Mouse (Mus musculus) heart, embryonic 11.5 days (tissue): ENCODE results near the gene Pomt1. TPM values are rescaled to one million over a fixed set of nuclear protein-coding genes. Genes with fewer than 3 reads are reported as not detected.
A peak's percentile ranks its signal among the peaks of the same experiment; 100 is the strongest.
"Not testable (repeated sequence)": the region's sequence is repeated elsewhere in the genome, so short reads cannot be mapped to it uniquely, and the experiment has no call there.

Experiments
- ATAC-seq: fragments of 200-750 bp; cut with Nextera tagmentation; replicated peaks from 2 replicates; pipeline ENCODE4 v1.8.0; 2017; ENCODE audit warnings: moderate library complexity; ENCODE audit not compliant: insufficient number of reproducible peaks, low FRiP score, low TSS enrichment
- H3K27ac ChIP-seq: fragments of 300-500 bp; sonication (generic); 2 replicates; pipeline ENCODE4 v1.5.1; 2014; ENCODE audit warnings: mild to moderate bottlenecking, low read depth, low read length
- H3K27me3 ChIP-seq: fragments of 300-500 bp; sonication (generic); 2 replicates; pipeline ENCODE4 v1.6.1; 2014; ENCODE audit warnings: mild to moderate bottlenecking, low read length, mixed read lengths; ENCODE audit not compliant: control insufficient read depth, insufficient read depth
- H3K36me3 ChIP-seq: fragments of 300-500 bp; sonication (generic); 2 replicates; pipeline ENCODE4 v1.6.1; 2014; ENCODE audit warnings: mild to moderate bottlenecking, low read length, moderate library complexity, mixed read lengths; ENCODE audit not compliant: control insufficient read depth, insufficient read depth
- H3K4me1 ChIP-seq: fragments of 300-500 bp; sonication (generic); 2 replicates; pipeline ENCODE4 v1.6.1; 2014; ENCODE audit warnings: low read length; ENCODE audit not compliant: control insufficient read depth, insufficient read depth
- H3K4me2 ChIP-seq: fragments of 300-500 bp; sonication (generic); 2 replicates; pipeline ENCODE4 v1.6.1; 2014; ENCODE audit warnings: mild to moderate bottlenecking, moderate library complexity
- H3K4me3 ChIP-seq: fragments of 300-500 bp; sonication (generic); 2 replicates; pipeline ENCODE4 v1.5.1; 2014; ENCODE audit warnings: low read depth, low read length
- H3K9ac ChIP-seq: fragments of 300-500 bp; sonication (generic); 2 replicates; pipeline ENCODE4 v1.6.1; 2014; ENCODE audit warnings: mild to moderate bottlenecking, low read depth, low read length, moderate library complexity
- H3K9me3 ChIP-seq: fragments of 300-500 bp; sonication (generic); replicated peaks from 2 replicates; pipeline ENCODE4 v1.6.1; 2016; ENCODE audit warnings: low read length; ENCODE audit not compliant: control insufficient read depth
- WGBS: fragments of 180-500 bp; shearing (Covaris S2); extraction: QIAGEN DNeasy Blood & Tissue Kit; methylation state at CpG from one replicate; pipeline ENCODE4 v1.1.7; 2014; ENCODE audit not compliant: insufficient replicate concordance; 5-methylcytosine and 5-hydroxymethylcytosine counted together
- polyA plus RNA-seq: library from polyadenylated mRNA; unstranded; fragments of >200 nt; fragmentation: Nextera tagmentation; extraction: Ambion mirVana; gene quantifications from 2 replicates; pipeline ENCODE4 v1.2.1, GENCODE M21; 2014

Gene Pomt1
- polyA plus RNA-seq, 1 experiment from 2014 or later, result 15.3 TPM

DNA sequence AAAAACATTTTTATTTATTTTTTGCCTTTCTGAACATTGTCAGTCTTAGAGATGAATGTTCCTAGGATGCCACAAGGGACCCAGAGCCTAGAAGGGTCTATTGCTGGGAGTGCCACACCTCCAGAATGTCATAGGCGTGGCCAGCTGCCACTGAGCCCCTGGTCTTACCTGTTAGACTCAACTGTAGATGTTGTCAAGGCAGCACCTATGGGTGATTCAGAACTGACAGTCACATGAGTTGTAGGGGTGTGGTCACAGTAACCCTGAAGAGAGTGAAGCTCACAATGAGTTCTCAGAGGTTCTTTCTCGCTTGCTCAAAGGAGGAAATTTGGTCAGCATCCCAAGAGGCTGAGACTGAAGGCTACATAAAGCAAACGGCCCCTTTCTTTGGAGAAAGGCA lies 58.9 kb downstream of the Pomt1 start:
- no peak overlapping the region for H3K27ac ChIP-seq
- H3K4me3 ChIP-seq, result no peak overlapping the region
- 81% methylated on average over 3 of the region's 3 CpGs for WGBS
- no peaks in the 10 kb centered on the region for H3K9me3 ChIP-seq
- ATAC-seq, result no peak
- no peaks in the 10 kb centered on the region for H3K4me1 ChIP-seq
- no peak overlapping the region for H3K4me2 ChIP-seq
- H3K36me3 ChIP-seq, result peaks cover 17% of the 10 kb centered on the region
- H3K27me3 ChIP-seq, result no peaks in the 10 kb centered on the region
- H3K9ac ChIP-seq, result no peak overlapping the region

DNA sequence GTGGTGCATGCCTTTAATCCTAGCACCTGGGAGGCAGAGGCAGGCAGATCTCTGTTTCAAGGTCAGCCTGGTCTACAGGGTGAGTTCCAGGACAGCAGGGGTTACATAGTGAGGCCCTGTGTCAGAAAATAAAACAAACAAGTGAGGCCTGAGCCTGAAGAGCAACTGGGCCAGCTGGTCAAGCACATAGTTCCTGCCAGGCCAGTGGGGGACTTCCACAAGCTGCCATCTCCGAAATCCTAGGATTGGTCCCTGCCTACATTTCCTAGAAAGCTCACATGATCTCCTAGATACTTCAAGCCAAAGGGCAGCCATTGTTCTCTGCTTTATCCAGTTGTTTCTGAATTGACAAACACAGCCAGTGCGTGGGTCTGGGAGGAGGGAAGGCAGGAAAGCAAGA lies 59.5 kb downstream of the Pomt1 start:
- H3K36me3 ChIP-seq, result peaks cover 17% of the 10 kb centered on the region
- WGBS, result 83% methylated on average over 2 of the region's 2 CpGs
- not testable (repeated sequence) for H3K4me2 ChIP-seq, H3K27me3 ChIP-seq, H3K4me1 ChIP-seq, H3K27ac ChIP-seq, ATAC-seq, H3K4me3 ChIP-seq, H3K9me3 ChIP-seq, H3K9ac ChIP-seq

GRCm38 (mm10) chr2:32299469-32299868 lies 63.1 kb downstream of the Pomt1 start:
- Histone ChIP-seq H3K27ac (no peak overlapping the region), H3K4me2 (no peak overlapping the region), H3K36me3 (peaks cover 43% of the 10 kb centered on the region), H3K4me1 (no peaks in the 10 kb centered on the region), H3K9me3 (no peaks in the 10 kb centered on the region), H3K9ac (no peak overlapping the region), H3K4me3 (no peak overlapping the region), H3K27me3 (no peaks in the 10 kb centered on the region)
- ATAC-seq, result no peak
- 88% methylated on average over 4 of the region's 4 CpGs for WGBS

GRCm38 (mm10) chr2:32302952-32303351 lies 66.6 kb downstream of the Pomt1 start:
- Histone ChIP-seq H3K4me2 (no peak overlapping the region), H3K27me3 (no peaks in the 10 kb centered on the region), H3K27ac (no peak overlapping the region), H3K9me3 (no peaks in the 10 kb centered on the region), H3K36me3 (peaks cover 56% of the 10 kb centered on the region), H3K4me3 (no peak overlapping the region), H3K4me1 (no peaks in the 10 kb centered on the region), H3K9ac (no peak overlapping the region)
- no peak for ATAC-seq
- WGBS, result 94% methylated on average over 10 of the region's 10 CpGs

DNA sequence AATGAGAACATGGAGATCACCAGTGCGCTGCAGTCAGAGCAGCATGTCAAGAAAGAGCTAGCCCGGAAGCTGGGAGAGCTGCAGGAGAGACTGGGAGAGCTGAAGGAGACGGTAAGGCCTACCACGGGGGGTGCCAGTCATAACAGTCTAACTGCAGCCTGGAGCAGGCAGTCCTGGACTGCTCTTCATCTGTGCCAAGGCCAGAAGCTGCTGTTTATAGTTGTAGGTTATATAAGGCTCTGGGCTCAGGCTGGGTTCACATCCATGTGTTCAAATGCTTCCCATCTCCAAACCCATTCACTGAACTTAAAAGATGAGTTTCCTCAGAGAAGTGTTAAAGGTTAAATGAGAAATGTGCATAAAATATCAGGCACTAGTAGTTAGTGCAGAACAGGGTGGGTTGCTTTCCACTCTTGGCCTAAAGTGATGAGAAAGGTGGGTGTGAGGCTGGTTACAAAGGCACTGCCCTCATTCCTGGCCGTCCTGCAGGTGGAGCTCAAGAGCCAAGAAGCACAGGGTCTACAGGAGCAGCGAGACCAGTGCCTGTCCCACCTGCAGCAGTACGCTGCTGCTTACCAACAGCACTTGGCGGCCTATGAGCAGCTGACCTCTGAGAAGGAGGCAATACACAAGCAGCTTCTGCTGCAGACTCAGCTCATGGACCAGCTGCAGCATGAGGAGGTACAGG lies 67.9 kb downstream of the Pomt1 start:
- peaks cover 53% of the 10 kb centered on the region for H3K36me3 ChIP-seq
- ATAC-seq, result 0 out of 2 replicates have a peak, but pooled peaks have one; percentile 29

More for the DNA sequence above, 67.9 kb downstream of the Pomt1 start:
- Histone ChIP-seq H3K4me1 (no peaks in the 10 kb centered on the region), H3K9ac (no peak overlapping the region), H3K4me2 (no peak overlapping the region), H3K9me3 (no peaks in the 10 kb centered on the region), H3K27me3 (no peaks in the 10 kb centered on the region), H3K27ac (no peak overlapping the region), H3K4me3 (no peak overlapping the region)
- WGBS, result 58% methylated on average over 8 of the region's 8 CpGs

Other genes starting within 250 kb of the Pomt1 start
- 43.1 and 43.7 TPM in 2 replicates for gene Fam78a, start 151.7 kb upstream of the Pomt1 start, polyA plus RNA-seq
- 10.0 and 11.7 TPM in 2 replicates for gene Plpp7, start 141.1 kb upstream of the Pomt1 start, polyA plus RNA-seq
- 39.3 and 40.6 TPM in 2 replicates for gene Prrc2b, start 85.5 kb upstream of the Pomt1 start, polyA plus RNA-seq
- gene Uck1, start 23.6 kb downstream of the Pomt1 start, polyA plus RNA-seq, result 42.1 and 44.3 TPM in 2 replicates
- 20.5 and 26.8 TPM in 2 replicates for gene Golga2, start 50.8 kb downstream of the Pomt1 start, polyA plus RNA-seq
- 125 and 339 TPM in 2 replicates for gene Swi5, start 51.5 kb downstream of the Pomt1 start, polyA plus RNA-seq
- gene Ciz1, start 115.7 kb downstream of the Pomt1 start, polyA plus RNA-seq, result 32.1 and 35.8 TPM in 2 replicates
- 10.1 and 11.6 TPM in 2 replicates for gene Dnm1, start 116.7 kb downstream of the Pomt1 start, polyA plus RNA-seq
- gene 1110008P14Rik, start 145.3 kb downstream of the Pomt1 start, polyA plus RNA-seq, result 50.1 and 51.3 TPM in 2 replicates
- gene Lcn2, start 151.7 kb downstream of the Pomt1 start, polyA plus RNA-seq, result 1.1 TPM in 1 of 2 replicates, not detected in the other
- 32.7 and 38.2 TPM in 2 replicates for gene Ptges2, start 159.3 kb downstream of the Pomt1 start, polyA plus RNA-seq
- 5.1 and 5.3 TPM in 2 replicates for gene Naif1, start 213.9 kb downstream of the Pomt1 start, polyA plus RNA-seq
- 7.9 and 8.5 TPM in 2 replicates for gene Slc25a25, start 214.9 kb downstream of the Pomt1 start, polyA plus RNA-seq